Mouse (Mus musculus): ENCODE measurements around the gene Plcl2.
"Not testable (repeated sequence)": the region's sequence is repeated elsewhere in the genome, so short reads cannot be mapped to it uniquely, and the experiment has no call there.

The Plcl2 gene

DNA sequence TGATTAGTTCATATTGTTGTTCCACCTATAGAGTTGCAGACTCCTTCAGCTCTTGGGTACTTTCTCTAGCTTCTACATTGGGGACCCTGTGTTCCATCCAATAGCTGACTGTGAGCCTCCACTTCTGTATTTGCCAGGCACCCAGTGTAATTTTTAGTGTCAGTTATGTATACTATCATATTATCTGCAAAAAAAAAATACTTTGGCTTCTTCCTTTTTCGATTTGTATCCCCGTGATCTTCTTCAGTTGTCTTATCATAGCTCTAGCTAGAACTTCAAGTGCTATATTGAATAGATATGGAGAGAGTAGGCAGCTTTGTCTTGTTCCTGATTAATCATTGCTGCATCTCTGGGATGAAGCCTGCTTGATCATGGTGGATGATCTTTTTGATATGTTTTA is 25.7 kb downstream of the Plcl2 start:
- DNase-seq (ENCODE audit: low read depth, low spot score): not testable (repeated sequence)

DNA sequence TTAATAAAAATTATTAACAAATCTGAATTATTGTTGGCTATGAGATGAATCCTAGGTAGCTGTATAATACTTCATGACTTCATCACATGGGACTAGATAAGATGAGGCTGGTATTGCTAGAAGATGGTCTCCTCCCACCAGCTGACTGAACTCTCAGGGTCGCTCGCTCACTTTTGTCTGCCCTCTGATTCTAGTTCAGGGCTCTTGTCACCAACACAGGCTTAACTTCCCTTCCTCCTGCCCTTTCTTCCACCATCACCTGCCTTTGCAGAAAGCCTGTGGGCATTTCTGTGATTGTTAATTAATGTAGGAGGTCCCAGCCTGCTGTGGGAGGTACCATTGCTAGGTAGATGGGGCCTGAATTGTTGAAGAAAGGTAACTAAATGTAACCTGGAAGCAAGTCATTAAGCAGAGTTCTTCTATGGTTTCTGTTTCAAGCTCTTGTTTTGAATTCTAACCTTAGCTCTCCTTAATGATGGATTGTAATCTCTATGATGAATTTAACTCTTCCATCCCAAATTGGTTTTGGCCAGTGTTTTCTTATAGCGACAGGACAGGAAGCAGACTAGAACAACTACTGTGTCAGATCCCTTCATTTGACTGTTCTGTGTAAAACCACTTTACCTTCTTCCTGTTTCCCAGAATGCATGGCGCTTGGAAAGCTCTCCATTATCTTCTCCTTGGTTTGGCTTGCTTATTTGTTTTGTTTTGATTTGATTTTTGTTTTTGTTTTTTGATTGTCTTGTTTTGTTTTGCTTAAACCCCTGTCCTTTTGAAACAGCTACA is 27.4 kb downstream of the Plcl2 start:
- DNase-seq (ENCODE audit: low read depth, low spot score): no peak

DNA sequence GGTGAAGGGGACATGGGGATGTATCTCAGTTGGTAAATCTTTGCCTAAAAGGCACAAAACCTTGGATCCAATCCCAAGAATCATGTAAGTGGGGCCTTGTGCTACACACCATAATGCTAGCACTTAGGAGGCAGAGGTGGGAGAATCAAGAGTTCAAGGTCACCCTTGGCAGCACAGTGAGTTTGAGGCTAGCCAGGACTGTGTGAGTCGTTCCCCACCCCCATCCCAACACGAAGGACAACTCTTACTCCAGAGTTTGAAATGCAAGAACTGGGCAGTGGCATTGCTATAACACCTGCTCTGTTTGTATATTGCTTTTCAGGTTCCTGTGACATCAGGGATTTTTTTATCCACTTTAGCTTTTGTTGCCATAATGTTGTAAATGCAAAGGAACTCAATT is 28.6 kb downstream of the Plcl2 start:
- peak; percentile 13 for DNase-seq (ENCODE audit: low read depth, low spot score)

DNA sequence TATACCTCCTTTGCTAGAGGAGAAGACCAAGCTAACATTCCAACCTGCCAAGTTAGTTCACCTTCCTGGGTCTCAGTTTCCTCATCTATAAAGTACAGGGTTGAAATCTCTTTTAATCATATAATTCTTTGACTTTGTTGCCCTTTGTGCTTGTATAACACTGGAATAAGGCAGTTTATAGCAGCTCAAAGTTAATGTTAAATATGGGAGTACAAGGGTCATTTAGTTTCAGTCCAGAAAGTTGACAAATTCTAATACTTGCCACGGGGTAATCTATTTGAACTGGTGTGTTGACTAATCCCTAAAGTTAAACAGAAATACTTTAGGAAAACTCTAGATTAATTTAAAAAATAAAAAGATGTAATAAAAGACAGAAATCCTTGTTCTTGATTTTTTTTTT is 35.7 kb downstream of the Plcl2 start:
- no peak for DNase-seq (ENCODE audit: low read depth, low spot score)

DNA sequence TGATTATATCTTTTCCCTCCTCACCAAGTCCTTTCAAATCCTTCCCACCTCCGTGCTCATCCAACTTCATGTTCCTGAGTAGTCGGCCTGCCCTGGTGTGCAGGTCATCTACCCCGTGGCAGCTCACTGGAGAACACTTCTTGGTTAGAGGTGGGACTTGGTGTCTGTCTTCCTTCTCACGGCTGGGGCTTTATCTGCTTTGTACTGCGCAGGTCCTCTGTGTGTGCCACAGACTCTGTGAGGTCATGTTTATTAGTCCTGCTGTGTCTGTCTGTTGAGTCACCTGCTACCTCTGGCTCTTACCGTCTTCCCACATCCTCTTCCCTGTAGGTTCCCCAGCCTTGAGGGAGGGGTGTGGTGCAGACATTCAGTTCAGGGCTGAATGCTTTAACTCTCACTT is 36.1 kb downstream of the Plcl2 start:
- DNase-seq (ENCODE audit: low read depth, low spot score): peak; percentile 17

DNA sequence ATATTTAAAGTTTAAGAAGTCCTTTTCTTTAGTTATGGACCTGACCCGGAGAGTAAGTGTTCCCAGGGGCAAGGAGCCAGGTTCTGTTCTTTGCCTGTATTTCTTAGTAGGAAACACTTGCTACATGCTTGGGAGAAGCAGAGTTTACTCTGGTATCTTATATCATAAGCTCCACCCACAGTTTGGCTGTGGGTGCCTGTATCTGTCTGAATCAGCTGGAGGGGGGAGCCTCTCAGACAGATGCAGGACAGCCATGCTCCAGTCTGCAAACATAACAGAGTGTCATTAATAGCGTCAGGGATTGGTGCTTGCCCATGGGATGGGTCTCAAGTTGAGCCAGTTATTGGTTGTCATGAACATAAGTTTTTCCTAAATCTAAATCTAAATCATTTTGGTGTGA is 42.9 kb downstream of the Plcl2 start:
- no peak for DNase-seq (ENCODE audit: low read depth, low spot score)

DNA sequence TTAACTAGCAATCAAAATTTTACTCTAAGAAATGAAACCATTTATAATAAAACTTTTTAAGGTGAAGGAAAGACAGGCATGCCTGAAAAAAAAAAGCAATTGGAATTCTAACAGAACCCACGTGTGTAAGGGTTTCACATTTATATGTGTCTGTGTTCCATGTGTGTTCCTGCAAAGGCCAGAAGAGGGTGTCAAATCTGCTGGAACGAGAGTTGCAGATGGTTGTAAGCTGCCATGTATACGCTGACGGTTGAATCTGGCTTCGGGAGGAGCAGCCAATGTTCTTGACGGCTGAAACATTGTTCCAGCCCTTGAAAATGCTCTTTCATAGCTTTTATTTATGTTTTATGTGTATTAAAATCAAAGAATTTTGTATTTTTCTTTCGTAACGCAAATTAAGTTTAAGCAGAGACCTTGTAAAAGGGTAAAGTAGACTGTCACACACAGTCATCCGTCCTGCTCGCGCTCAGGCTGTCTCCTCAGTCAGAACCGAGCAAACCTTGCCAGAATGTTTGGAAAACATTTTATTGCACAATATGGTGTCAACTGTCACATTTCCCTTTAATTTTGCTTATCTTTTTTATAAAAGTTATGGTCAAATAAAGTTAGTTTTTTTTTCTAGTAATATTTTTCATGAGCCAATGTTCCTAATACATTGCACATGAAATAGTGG is 48.5 kb downstream of the Plcl2 start:
- no peak for DNase-seq (ENCODE audit: low read depth, low spot score)

DNA sequence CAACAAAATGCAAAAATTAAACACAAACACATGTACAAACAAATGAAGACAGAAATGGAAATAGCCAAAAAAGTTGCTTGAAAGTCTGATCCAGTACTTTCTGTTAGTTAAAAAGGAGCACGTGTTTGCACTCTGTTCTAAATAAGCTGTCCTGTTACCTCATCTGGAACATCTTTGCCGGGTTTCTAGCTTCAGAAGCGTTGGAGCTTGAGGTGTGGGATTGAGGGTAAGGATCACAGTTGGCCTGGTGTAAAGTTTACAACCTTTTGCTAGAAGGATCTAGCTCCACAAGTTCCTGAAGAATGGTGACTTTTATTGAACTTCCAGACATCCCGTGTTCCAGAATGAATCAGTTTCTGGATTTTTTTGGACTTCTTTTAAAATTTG is 49.0 kb downstream of the Plcl2 start:
- DNase-seq (ENCODE audit: low read depth, low spot score): no peak

DNA sequence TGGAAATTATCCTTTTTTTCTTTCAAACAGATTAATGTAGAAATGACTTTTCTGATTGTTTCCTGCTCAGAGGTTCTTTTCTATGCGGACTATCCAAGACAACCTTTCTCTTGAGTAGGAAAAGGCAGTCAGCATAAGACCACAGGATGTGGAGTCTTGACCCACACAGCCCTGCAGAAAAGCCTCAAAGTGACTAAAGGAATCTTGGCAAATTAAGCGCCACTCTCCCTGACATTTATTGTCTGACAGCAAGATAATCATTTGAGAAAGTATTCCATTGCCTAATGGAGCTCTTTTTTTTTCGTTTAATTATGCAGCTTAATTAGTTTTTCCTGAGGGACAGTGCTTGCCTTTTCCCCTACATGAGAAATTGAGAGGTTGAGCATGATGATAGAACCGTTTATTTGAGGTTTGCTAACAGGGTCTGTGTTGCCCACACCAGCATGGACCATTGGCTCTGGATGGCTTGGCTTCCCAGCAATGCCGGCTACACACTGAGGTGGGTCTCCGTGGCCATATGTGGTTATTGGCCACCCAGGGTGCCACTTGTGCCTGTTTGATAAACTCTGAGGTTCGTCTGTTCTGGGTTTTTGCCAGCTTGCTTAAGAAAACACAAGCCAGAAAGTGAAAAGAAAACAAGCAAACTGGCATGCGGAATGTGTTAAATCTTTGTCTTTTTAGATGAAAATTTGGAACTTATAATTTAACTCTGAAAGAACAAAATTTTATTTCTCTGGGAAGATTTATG is 56.3 kb downstream of the Plcl2 start:
- DNase-seq (ENCODE audit: low read depth, low spot score): no peak

DNA sequence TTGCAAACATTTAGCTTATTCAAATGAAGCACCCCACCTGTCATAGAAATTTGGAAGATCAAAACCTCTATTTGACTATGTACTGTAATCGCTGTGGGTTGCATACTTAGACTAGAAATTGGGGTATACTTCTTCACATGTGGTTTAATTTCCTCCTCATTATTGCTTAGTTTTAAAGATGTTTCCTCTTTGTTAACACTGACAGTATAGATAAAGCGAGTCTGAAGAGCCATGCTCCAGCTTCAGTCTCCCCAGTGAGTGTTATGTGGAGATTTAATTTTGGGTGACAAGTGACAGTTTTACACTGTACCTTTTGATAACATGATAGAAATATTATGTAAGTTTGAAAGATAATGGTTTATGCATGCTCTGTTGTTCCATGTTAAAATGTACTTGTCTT is 59.6 kb downstream of the Plcl2 start:
- no peak for DNase-seq (ENCODE audit: low read depth, low spot score)

DNA sequence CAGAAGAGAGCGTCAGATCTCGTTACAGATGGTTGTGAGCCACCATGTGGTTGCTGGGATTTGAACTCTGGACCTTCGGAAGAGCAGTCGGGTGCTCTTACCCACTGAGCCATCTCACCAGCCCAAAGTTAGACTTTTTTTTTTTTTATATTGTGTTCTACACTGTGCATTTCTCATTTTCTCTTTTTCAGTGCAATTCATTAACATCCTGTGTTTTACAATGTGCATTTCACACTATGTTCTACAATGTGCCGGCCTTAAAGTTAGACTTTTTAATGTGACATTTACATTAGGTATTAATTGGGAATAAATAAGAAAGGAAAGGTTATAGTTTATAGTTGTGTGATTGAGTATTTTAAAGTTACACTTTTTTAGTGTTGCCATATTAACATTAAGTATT is 61.0 kb downstream of the Plcl2 start:
- DNase-seq (ENCODE audit: low read depth, low spot score): not testable (repeated sequence)

DNA sequence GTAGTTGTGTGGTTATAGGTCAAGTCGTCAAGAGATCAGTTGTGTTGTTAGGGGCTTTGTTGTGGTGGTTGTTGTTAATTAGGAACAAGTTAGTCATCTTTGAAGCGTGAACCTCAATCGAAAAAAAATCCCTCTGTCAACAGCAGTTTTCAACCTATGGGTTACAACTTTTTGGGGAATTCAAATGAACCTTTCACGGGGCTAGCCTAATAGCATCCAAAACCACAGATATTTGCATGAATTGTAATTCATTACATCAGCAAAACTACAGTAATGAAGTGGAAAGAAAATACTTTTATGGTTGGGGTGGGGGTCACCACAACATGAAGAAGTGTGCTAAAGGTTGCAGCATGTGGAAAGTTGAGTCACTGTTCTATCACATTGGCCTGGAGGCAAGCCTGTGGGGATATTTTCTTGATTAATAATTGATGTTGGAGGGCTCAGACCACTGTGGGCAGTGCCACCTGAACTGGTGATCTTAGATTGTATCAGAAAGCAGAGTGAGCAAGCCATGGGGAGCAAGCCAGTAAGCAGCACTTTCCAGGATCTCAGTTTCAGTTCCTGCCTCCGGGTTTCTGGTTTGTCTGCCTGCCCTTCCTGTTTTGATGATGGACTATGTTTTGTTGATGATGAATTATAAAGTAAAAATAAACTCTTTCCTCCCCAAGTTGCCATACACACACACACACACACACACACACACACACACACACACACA is 61.6 kb downstream of the Plcl2 start:
- DNase-seq (ENCODE audit: low read depth, low spot score): no peak

DNA sequence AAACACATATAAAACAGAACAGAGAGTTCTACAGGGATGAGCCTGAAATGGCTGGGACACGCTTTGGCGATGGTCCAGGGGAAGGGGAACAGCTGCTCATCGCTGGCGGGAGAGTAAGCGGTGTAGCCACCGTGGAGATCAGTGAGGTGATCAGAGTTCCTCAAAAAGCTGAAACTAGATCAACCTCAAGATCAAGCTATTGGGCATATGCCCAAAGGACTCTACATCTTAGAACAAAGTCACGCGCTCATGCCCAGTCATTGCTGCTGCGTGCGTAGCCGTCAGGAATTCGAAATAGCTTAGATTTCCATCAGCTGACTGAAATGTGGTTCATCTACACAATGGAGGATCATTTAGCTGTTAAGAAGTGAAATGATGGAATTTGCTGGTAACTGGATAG is 65.0 kb downstream of the Plcl2 start:
- DNase-seq (ENCODE audit: low read depth, low spot score): no peak

DNA sequence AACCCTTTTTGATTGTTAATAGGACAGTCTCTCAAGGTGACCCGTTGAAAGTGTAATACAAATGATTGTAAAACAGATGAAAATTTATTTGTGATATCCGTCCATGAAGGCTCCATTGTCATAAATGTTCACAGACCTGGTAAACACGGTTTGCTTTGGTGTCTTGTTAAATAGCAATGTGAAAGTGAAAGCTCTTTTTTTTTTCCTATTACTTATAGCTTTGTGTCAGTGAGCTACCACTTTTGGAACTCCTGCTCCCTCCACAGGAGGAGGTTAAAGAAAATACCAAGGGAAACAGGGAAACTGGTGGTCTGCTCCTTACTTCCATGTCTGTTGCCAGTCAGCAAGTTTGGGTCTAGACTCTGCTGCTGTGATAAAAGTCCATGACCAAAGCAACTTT is 71.2 kb downstream of the Plcl2 start:
- no peak for DNase-seq (ENCODE audit: low read depth, low spot score)

DNA sequence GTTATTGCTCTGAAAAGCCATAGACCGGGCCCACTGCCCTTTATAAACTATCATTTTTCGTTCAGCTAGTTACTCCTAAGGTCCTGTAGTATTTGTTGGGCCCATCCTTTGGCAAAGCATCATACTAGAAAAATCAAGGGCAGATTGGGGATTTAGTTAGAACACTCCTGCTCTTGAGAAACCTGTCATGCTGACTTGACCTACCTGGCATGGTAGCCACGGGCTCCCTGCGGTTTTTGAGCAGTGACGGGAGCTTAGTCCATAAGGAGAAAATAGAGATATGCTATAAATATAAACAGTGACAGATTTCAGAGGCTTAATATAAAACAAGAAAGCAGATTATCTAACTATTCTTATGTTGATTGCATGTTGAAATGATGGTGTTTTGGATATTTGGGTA is 77.6 kb downstream of the Plcl2 start:
- no peak for DNase-seq (ENCODE audit: low read depth, low spot score)

DNA sequence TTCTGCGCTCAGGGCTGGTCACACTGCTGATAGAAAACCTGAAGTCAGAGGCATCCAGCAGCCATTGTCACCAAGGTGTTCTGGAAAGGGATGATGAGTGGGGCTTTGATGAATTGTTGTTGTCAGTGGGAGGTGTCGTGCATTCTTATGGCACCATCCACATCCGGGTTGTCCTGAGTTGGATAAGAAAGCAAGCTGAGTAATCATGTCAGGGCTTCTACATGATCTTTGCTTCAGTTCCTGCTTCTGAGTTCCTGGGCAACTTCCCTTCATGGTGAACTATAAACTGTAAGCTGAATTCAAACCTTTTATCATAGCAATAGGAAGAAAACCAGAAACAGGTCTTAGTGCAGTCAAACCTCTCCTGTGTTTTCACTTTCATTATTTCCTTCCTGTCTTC is 78.7 kb downstream of the Plcl2 start:
- DNase-seq (ENCODE audit: low read depth, low spot score): no peak

DNA sequence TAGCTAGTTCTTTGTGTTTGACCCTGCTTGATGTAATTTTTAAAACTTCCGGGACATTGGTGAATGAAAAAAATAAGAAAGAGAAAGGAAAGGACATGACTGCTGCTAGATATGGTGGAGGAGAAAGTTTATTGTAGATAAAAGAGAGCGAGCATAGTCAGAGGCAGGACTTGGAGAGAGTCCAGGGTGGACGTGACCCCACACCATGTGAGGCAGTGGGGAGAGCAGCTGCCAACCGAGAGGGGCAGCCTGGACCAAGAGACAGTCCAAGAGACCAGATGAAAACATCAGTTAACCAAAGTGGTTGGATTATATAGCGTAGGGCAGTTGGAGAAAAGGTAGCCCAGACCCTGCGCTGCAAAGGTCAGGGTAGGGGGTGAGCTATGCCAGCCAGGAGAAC is 91.0 kb downstream of the Plcl2 start:
- no peak for DNase-seq (ENCODE audit: low read depth, low spot score)

DNA sequence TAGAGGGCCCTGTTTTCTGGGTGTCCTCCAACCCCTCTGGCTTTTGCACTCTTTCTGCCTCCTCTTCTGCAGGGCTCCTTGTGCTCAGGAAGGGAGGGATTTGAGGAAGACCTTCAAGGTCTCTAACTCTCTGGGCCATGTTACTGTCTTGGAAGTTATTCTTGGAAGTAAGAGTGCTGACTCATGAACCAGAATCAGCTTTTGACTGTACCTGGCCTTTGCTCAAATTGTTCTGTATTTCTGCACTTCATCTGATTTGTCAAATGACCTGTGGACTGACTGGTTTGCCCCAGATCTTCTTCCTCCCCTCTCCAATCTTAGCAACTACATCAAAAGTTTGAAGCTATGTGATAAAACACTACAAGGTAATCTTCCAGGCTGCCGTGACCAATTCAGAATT is 91.5 kb downstream of the Plcl2 start:
- no peak for DNase-seq (ENCODE audit: low read depth, low spot score)

DNA sequence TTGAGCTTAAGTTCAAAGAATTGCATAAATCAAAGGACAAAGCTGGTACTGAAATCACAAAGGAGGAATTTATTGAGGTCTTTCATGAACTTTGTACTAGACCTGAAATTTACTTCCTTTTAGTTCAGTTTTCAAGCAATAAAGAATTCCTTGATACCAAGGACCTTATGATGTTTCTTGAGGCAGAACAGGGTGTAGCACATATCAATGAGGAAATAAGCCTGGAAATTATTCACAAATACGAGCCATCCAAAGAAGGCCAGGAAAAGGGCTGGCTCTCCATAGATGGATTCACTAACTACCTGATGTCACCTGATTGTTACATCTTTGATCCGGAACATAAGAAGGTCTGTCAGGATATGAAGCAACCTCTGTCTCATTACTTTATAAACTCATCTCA is 97.7 kb downstream of the Plcl2 start:
- DNase-seq (ENCODE audit: low read depth, low spot score): no peak

DNA sequence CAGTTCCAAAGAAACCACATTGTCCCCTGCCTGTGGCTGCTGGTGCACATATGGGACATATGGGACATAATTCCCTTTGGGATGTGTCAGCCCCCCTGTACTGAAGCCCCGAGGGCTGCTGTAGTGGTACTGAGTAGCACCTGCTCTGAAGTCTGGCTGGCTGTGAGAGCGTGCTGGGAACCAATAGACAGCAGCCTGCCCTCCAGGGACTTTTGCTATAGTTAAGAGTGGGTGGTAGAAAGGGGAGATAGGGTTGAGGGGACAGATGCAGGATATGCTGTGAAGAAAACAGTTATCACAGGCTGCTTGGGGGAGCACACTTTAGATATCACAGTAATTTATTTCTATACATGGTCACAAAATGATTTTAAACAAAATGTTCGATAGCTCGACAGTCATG is 100.7 kb downstream of the Plcl2 start:
- no peak for DNase-seq (ENCODE audit: low read depth, low spot score)

DNA sequence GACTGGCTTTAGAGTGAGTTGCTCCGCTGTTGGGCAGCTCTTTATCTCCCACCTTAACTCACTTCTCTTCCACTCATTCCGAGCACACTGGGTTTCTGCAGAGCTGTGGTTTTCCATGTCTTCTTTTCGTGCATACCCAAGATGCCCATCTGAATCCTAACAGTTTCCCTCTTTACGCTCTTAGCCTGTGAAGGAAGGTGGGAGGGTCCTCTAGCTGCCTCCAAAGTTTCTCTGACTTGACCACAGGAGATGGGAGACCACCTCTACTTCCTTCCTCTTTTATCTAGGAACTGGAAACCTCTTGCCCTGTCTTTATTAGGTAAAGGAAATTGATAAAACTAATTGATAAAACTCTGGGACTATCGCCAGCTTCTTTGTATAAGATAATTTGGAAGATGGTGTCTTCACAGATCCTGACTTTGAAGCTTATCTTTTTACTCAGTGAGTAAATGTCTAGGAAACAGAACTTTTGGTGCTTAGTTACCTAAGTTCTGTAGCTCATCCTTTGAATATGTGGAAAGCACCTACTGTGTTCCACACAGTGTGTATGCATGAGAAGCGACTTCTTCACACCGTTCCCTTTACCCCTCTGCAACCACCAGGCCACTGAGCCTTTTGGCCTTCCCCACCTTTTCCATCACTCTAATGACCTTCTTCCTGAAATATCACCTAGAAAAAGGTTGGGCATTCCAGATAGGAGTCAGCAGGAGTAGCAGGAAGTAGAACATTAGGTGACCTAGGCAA is 111.8 kb downstream of the Plcl2 start:
- DNase-seq (ENCODE audit: low read depth, low spot score): no peak
